Mouse (Mus musculus) kidney, adult 8-10 months (tissue): Measurements from ENCODE around the gene Trim15.

ENCODE experiments used
- DNase-seq, 2 experiments: peaks; one replicate each; pipeline ENCODE4 v3.0.0; 2022

Trim15 gene

DNA sequence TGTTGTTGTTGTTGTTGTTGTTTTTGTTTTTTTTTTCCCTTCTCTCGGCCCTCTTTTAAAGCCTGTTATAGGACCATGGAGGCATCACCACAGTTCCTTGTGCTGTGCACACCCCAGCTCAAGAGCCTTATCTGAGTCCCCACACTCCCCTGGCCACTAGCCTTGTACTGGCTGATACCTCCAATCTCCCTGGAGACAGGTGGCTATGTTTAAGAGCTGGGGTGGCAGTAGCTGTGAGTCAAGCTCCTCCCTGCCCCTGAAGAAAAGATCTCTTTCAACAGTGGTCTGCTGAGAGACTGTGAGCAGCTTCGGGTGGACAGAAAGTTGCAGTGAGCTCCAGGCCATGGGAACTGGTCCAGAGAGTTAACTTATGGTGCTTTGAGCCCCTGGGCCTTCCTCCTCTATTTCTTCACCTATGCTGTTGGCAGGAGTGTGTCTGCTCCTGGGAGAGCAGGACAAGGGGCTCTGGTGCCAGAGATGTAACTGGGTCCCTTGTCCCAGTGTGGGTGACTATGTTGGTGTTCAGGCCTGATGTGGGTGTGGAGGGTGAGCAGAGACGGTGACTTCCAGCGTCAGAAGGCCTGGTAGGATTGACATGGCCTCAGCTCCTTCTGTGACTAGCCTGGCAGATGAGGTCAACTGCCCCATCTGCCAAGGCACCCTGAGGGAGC, 2.4 kb upstream of the Trim15 start, which contains the start of gene Trim10:
TSS of gene Trim10 (plus strand) at position 291 of the 671 bp plus-strand sequence.
- DNase-seq, result no peak

- DNase-seq, result no peak
Measured at GRCm38 (mm10) chr17:36868836-36869235, 1.8 kb upstream of the Trim15 start.

GRCm38 (mm10) chr17:36861680-36862079, 5.3 kb downstream of the Trim15 start:
- no peak for DNase-seq

GRCm38 (mm10) chr17:36858181-36858580, 8.8 kb downstream of the Trim15 start:
- no peak for DNase-seq

DNA sequence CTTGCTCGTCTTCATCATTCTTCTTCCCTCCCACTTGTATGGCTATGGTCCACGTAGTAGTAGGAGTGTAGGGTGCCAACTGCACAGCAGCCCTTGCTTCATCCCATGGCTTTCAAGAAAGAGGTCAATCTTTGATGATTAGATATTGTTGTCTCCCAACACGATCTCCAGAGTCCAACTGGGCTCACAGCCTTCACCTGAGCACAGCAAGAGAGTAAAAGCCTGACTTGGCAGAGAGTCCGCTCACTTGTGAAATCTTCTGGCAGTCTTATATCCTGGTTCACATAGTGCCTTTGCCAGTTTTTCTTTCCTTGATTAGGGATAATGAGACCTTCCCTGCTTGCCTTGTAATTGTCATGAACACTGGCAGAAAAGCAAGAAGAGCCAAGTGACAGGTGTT, 10.8 kb downstream of the Trim15 start:
- no peak for DNase-seq

GRCm38 (mm10) chr17:36855484-36855883, 11.5 kb downstream of the Trim15 start:
- DNase-seq, result no peak

- DNase-seq, result no peak
Measured at GRCm38 (mm10) chr17:36851627-36852026, 15.4 kb downstream of the Trim15 start.

- no peak for DNase-seq
Measured at GRCm38 (mm10) chr17:36851200-36851599, 15.8 kb downstream of the Trim15 start.

DNA sequence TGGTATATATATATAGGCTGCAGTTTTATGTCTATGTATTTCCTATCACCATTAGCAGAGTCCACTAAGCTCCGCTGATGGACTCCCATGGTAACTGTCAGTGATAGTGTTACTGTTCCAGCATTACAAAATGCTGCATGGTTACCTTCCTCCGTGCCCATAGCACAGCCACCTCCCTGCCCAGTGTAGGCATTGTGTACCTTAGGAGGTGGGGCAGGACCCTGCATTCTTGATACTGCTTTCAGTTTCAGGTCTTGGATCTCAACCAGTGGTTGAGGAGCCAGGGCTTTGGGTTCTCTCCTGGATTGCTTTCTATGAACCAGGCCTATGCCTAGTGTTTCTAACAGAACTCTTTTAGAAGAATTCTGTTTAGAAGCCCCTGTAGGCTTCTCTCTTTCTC, 17.0 kb downstream of the Trim15 start:
- no peak for DNase-seq

GRCm38 (mm10) chr17:36848911-36849310, 18.1 kb downstream of the Trim15 start:
- no peak for DNase-seq

DNA sequence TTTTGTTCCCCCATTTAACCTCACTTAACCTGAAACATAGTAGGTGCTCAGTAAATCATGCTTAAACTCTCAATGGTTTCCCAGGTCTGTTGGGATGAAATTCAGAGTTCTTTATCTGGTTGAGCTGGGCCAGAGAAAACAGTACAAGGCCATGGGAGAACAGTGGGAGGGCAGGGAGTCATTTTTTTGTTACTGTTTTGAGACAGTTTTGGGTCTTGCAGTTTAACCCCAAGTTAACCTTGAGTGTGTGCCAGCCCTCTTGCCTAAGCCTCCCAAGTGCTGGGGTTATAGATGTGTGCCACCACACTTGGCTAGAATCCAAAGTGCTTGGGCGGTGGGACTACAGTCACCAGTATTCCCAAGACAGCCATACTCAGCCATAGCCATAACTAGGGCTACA, 22.3 kb downstream of the Trim15 start:
- no peak for DNase-seq

GRCm38 (mm10) chr17:36844286-36844719, 22.7 kb downstream of the Trim15 start:
- no peak for DNase-seq

- DNase-seq, result no peak
Measured at GRCm38 (mm10) chr17:36843696-36844095, 23.3 kb downstream of the Trim15 start.

- no peak for DNase-seq
Measured at GRCm38 (mm10) chr17:36840961-36841445, 26.0 kb downstream of the Trim15 start.

GRCm38 (mm10) chr17:36839931-36840330, 27.1 kb downstream of the Trim15 start:
- no peak for DNase-seq

GRCm38 (mm10) chr17:36839001-36839400, 28.0 kb downstream of the Trim15 start:
- no peak for DNase-seq

DNA sequence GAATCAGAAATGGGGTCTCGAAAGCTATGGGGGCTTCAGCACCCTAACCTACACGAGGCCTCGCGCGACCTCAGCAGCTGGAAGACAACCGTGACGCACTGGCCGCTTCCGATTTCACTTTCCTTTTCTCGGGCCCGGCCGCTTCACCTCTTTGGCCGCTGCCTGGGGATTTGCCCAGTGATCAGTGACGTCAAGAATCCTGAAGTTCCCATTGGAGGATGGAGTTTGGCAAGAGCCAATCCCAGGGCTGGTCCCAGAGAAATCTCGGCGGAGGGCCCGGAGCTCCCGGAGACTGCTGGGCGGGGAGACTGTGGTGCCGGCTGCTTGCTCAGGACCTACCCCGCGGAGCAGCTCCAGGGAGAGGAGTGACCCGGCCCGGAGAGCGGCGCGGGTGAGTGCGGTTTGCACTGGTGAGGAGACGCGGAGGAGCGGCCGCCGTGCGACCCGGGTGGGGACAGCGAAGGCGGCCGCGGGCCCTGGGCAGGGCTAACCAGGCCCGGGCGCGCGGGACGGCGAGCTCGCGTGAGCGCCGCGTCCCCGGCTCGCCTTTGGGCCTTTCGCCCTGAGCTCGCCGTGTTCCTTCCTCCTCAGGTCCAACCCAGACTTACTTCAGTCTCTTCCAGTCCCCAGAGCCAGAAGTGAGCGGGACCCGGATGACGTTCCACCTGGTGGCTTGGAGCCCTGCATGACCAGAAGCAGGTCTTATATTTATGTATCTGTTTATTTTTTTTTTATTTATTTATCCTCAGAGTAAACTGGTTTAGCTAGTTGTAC, 29.9 kb downstream of the Trim15 start, which contains the start of gene Trim26:
TSS of gene Trim26 (plus strand) at position 261 of the 774 bp plus-strand sequence.
- DNase-seq, result peak; percentile 98 to 99

DNA sequence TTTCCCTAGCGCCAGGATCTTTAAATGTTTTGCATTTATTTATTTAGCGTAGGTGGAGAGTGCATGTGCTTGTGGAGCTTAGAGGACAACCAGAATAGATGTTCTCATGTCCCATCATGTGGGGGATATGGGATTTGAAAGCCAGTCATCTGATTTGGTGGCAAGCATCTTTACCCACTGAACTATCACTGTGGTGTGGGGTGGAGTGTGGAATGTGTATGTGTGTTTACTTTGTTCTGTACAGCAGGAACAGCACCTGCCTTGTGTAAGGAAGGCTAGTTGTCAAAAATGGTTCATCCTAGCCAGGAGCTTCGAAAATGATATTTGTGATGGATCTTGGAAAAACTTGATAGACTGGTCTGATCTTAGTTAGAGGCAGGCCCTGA, 30.6 kb downstream of the Trim15 start:
- DNase-seq, result peak; percentile 13 to 14

- peak; percentile 58 to 66 for DNase-seq
Measured at GRCm38 (mm10) chr17:36835591-36836426, 31.2 kb downstream of the Trim15 start.

DNA sequence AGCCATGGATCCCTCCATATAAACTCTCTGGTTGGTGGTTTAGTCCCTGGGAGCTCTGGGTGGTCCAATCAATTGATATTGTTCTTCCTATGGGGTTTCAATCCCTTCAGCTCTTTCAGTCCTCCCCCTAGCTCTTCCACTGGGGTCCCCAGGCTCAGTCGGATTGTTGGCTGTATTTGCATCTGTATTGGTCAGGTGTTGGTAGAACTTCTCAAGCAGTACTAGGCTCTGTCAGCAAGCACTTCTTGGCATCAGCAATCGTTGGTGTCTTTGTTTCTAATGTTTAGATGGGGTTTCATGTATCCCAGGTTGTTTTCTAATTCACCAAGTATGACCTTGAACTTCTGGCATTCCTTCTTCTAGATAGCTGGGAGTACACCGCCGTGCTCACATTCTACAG, 34.3 kb downstream of the Trim15 start:
- DNase-seq, result no peak

DNA sequence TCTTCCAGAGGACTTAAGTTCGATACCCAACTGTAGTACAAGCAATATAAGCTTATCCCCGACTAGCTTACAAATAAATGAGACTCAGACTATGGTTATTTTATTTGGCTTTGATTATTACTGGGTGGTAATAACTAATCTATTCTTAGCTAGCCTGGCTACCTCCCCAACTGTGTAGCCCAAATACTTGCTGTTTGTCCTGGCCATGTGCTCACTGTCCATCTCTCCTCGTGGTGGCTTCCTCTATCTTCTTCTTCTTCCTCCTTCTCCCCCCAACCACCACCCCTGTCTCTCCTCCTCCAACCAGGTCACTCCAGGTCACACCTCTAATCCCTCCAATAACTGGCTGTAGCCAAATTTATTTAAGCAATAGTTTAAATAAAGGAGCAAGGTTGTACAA, 36.5 kb downstream of the Trim15 start:
- DNase-seq, result no peak

DNA sequence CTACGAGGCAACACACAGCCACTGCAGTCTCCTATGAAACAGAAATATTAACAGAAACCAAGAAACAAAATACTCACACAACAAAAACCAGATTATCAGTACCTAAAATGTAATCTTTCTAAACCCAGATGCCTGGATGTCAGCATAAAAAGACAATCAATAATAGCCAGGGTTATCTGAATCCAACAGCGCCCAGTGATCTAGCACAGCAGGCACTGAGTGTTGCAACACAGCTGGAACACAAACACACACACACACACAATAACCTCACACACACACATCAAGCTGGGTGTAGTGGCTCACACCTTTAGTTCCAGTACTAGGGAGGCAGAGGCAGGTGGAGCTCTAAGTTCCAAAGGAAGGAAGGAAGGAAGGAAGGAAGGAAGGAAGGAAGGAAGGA, 38.5 kb downstream of the Trim15 start:
- DNase-seq, result no peak

DNA sequence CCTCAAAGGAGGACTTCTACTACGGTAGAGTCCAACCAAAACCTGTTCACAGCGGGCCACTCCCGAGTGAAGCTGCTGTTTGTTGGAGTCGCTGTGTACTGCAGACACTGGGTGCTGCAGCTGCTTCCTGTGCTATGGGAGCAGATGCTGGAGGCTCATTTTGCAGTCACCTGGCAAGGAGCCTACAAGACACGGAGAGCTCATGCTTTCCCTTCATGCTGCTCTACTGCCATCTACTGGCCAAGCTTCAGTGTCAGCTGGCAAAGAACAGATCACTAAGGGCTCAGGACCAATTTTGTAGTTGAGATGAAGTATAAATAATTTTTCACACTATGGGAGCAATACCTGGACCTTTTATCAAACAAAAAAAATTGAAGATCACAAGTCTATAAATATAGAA, 41.0 kb downstream of the Trim15 start:
- DNase-seq, result peak; percentile 87 to 90
